Mouse (Mus musculus): ENCODE results near the gene P4ha3. TPM values are rescaled to one million over a fixed set of nuclear protein-coding genes. Genes with fewer than 3 reads are reported as not detected.

Gene P4ha3
- polyA plus RNA-seq (2021; fragmentation: Nextera tagmentation), result 2.5 and 2.6 TPM in 2 replicates
- long read RNA-seq, experiment 1, result 0 reads
- long read RNA-seq, experiment 2, result 0 reads

GRCm38 (mm10) chr7:100285383-100285782, at the start of gene P4ha3:
P4ha3 (plus strand) TSS chr7:100285520.

Other genes with a start within 250 kb of the P4ha3 start
- gene Pold3, start 164.0 kb upstream of the P4ha3 start, polyA plus RNA-seq (2021; fragmentation: Nextera tagmentation), result 10.4 and 12.4 TPM in 2 replicates
- 12.8 and 13.8 TPM in 2 replicates for gene Lipt2, start 126.2 kb upstream of the P4ha3 start, polyA plus RNA-seq (2021; fragmentation: Nextera tagmentation)
- gene Kcne3, start 109.0 kb upstream of the P4ha3 start, polyA plus RNA-seq (2021; fragmentation: Nextera tagmentation), result 0.63 and 0.77 TPM in 2 replicates
- gene Pgm2l1, start 58.1 kb upstream of the P4ha3 start, polyA plus RNA-seq (2021; fragmentation: Nextera tagmentation), result 26.0 and 34.8 TPM in 2 replicates
- gene C2cd3, start 86.7 kb downstream of the P4ha3 start, polyA plus RNA-seq (2021; fragmentation: Nextera tagmentation), result 5.5 and 6.7 TPM in 2 replicates
- gene Ppme1, start 86.8 kb downstream of the P4ha3 start, polyA plus RNA-seq (2021; fragmentation: Nextera tagmentation), result 156 and 167 TPM in 2 replicates
- gene Ucp3, start 187.5 kb downstream of the P4ha3 start, polyA plus RNA-seq (2021; fragmentation: Nextera tagmentation), result 0.88 and 1.4 TPM in 2 replicates
- 24.6 and 40.4 TPM in 2 replicates for gene Ucp2, start 207.8 kb downstream of the P4ha3 start, polyA plus RNA-seq (2021; fragmentation: Nextera tagmentation)
- 1.9 and 2.8 TPM in 2 replicates for gene Dnajb13, start 229.4 kb downstream of the P4ha3 start, polyA plus RNA-seq (2021; fragmentation: Nextera tagmentation)